Mouse (Mus musculus): ENCODE data around the gene Gramd4.

The Gramd4 gene

GRCm38 (mm10) chr15:86057413-86057812 is at the start of gene Gramd4:
Gramd4 (plus strand) TSS chr15:86057695.
- no peak for DNase-seq

GRCm38 (mm10) chr15:86013130-86013529 is 44.4 kb upstream of the Gramd4 start:
- DNase-seq = no peak

- DNase-seq = no peak
Observed at GRCm38 (mm10) chr15:86013656-86014055, 43.8 kb upstream of the Gramd4 start.

GRCm38 (mm10) chr15:86015026-86015425 is 42.5 kb upstream of the Gramd4 start:
- no peak for DNase-seq

- peak; percentile 56 for DNase-seq
Observed at GRCm38 (mm10) chr15:86015860-86016541, 41.5 kb upstream of the Gramd4 start.

- no peak for DNase-seq
Observed at GRCm38 (mm10) chr15:86017336-86017735, 40.2 kb upstream of the Gramd4 start.

- peak; percentile 41 for DNase-seq
Observed at GRCm38 (mm10) chr15:86018753-86019512, 38.6 kb upstream of the Gramd4 start.

GRCm38 (mm10) chr15:86020008-86020407 is 37.5 kb upstream of the Gramd4 start:
- DNase-seq = no peak

GRCm38 (mm10) chr15:86021301-86021700 is 36.2 kb upstream of the Gramd4 start:
- no peak for DNase-seq

- DNase-seq = peak; percentile 26
Observed at GRCm38 (mm10) chr15:86021971-86022370, 35.5 kb upstream of the Gramd4 start.

GRCm38 (mm10) chr15:86027871-86028270 is 29.6 kb upstream of the Gramd4 start:
- peak; percentile 61 for DNase-seq

GRCm38 (mm10) chr15:86029981-86030380 is 27.5 kb upstream of the Gramd4 start:
- peak; percentile 25 for DNase-seq

- peak; percentile 71 for DNase-seq
Observed at GRCm38 (mm10) chr15:86032811-86033190, 24.7 kb upstream of the Gramd4 start.

- DNase-seq = peak; percentile 60
Observed at GRCm38 (mm10) chr15:86033191-86033841, 24.2 kb upstream of the Gramd4 start, which contains the start of gene Celsr1. Celsr1 (minus strand) TSS chr15:86033777.

GRCm38 (mm10) chr15:86034021-86034523 is 23.4 kb upstream of the Gramd4 start:
- DNase-seq = peak; percentile 82

GRCm38 (mm10) chr15:86034781-86035360 is 22.6 kb upstream of the Gramd4 start:
- DNase-seq = peak; percentile 34

GRCm38 (mm10) chr15:86035913-86036312 is 21.6 kb upstream of the Gramd4 start:
- no peak for DNase-seq

- peak; percentile 83 for DNase-seq
Observed at GRCm38 (mm10) chr15:86038802-86039201, 18.7 kb upstream of the Gramd4 start.

GRCm38 (mm10) chr15:86041421-86041820 is 16.1 kb upstream of the Gramd4 start:
- DNase-seq = no peak

GRCm38 (mm10) chr15:86042364-86042763 is 15.1 kb upstream of the Gramd4 start:
- DNase-seq = no peak

GRCm38 (mm10) chr15:86049510-86049909 is 8.0 kb upstream of the Gramd4 start:
- DNase-seq = no peak

- DNase-seq = peak; percentile 22
Observed at GRCm38 (mm10) chr15:86050170-86050743, 7.2 kb upstream of the Gramd4 start.

GRCm38 (mm10) chr15:86051152-86051551 is 6.3 kb upstream of the Gramd4 start:
- peak; percentile 16 for DNase-seq
